Mouse (Mus musculus): Measurements from ENCODE around the gene Tmem191c. TPM values are rescaled to one million over a fixed set of nuclear protein-coding genes. Genes with fewer than 3 reads are reported as not detected.

Tmem191c gene
- polyA plus RNA-seq, 1 experiment from 2014 or later: 94.8 TPM

- no peak for ATAC-seq
- no peaks in the 10 kb centered on the region for H3K4me1 ChIP-seq (ENCODE audit: control insufficient read depth, insufficient read depth, low read length)
- H3K36me3 ChIP-seq (ENCODE audit: control insufficient read depth, insufficient read depth, low read length): peaks cover 8% of the 10 kb centered on the region
- H3K9ac ChIP-seq (ENCODE audit: low read depth, low read length): no peak within 1 kb of the TSS
- H3K27me3 ChIP-seq (ENCODE audit: control insufficient read depth, insufficient read depth, low read depth, low read length): no peaks in the 10 kb centered on the region
- no peaks in the 10 kb centered on the region for H3K9me3 ChIP-seq (replicated peaks; ENCODE audit: control insufficient read depth, low read length, poor library complexity, severe bottlenecking)
- 80% methylated on average over 2 of the region's 2 CpGs for WGBS
- H3K4me2 ChIP-seq (ENCODE audit: low read length): no peak within 1 kb of the TSS
- no peak within 1 kb of the TSS for H3K27ac ChIP-seq (ENCODE audit: low read length)
- H3K4me3 ChIP-seq (ENCODE audit: low read depth, low read length): no peak within 1 kb of the TSS
Observed at GRCm38 (mm10) chr16:17331116-17331515, 55.2 kb downstream of the Tmem191c start, which contains the start of gene Serpind1. TSS of gene Serpind1 (plus strand) at chr16:17331371.

GRCm38 (mm10) chr16:17331855-17332254, 56.0 kb downstream of the Tmem191c start:
- H3K4me1 ChIP-seq (ENCODE audit: control insufficient read depth, insufficient read depth, low read length): no peaks in the 10 kb centered on the region
- no peak for ATAC-seq
- no peak overlapping the region for H3K27ac ChIP-seq (ENCODE audit: low read length)
- no peak overlapping the region for H3K4me3 ChIP-seq (ENCODE audit: low read depth, low read length)
- WGBS: 93% methylated on average over 5 of the region's 5 CpGs
- no peak overlapping the region for H3K4me2 ChIP-seq (ENCODE audit: low read length)
- H3K36me3 ChIP-seq (ENCODE audit: control insufficient read depth, insufficient read depth, low read length): peaks cover 6% of the 10 kb centered on the region
- no peaks in the 10 kb centered on the region for H3K9me3 ChIP-seq (replicated peaks; ENCODE audit: control insufficient read depth, low read length, poor library complexity, severe bottlenecking)
- H3K9ac ChIP-seq (ENCODE audit: low read depth, low read length): no peak overlapping the region
- H3K27me3 ChIP-seq (ENCODE audit: control insufficient read depth, insufficient read depth, low read depth, low read length): no peaks in the 10 kb centered on the region

Other genes with a start within 250 kb of the Tmem191c start
- gene Ypel1, start 206.4 kb upstream of the Tmem191c start, polyA plus RNA-seq (2015; fragmentation: Nextera tagmentation; extraction: Ambion mirVana): 150 and 160 TPM in 2 replicates
- gene Ppil2, start 164.8 kb upstream of the Tmem191c start, polyA plus RNA-seq (2015; fragmentation: Nextera tagmentation; extraction: Ambion mirVana): 147 and 153 TPM in 2 replicates
- gene 2610318N02Rik, start 150.9 kb upstream of the Tmem191c start, polyA plus RNA-seq (2015; fragmentation: Nextera tagmentation; extraction: Ambion mirVana): 10.0 and 14.9 TPM in 2 replicates
- 26.3 and 26.6 TPM in 2 replicates for gene Sdf2l1, start 143.7 kb upstream of the Tmem191c start, polyA plus RNA-seq (2015; fragmentation: Nextera tagmentation; extraction: Ambion mirVana)
- gene Ydjc, start 131.5 kb upstream of the Tmem191c start, polyA plus RNA-seq (2015; fragmentation: Nextera tagmentation; extraction: Ambion mirVana): 42.0 and 51.3 TPM in 2 replicates
- gene Ccdc116, start 128.8 kb upstream of the Tmem191c start, polyA plus RNA-seq (2015; fragmentation: Nextera tagmentation; extraction: Ambion mirVana): 3.3 and 4.4 TPM in 2 replicates
- gene Ube2l3, start 73.4 kb upstream of the Tmem191c start, polyA plus RNA-seq (2015; fragmentation: Nextera tagmentation; extraction: Ambion mirVana): 264 and 291 TPM in 2 replicates
- gene Rimbp3, start 67.5 kb upstream of the Tmem191c start, polyA plus RNA-seq (2015; fragmentation: Nextera tagmentation; extraction: Ambion mirVana): 2.3 and 2.7 TPM in 2 replicates
- gene Hic2, start 42.5 kb upstream of the Tmem191c start, polyA plus RNA-seq (2015; fragmentation: Nextera tagmentation; extraction: Ambion mirVana): 7.6 and 9.5 TPM in 2 replicates
- 2.8 and 3.7 TPM in 2 replicates for gene Serpind1, start 55.3 kb downstream of the Tmem191c start, polyA plus RNA-seq (2015; fragmentation: Nextera tagmentation; extraction: Ambion mirVana)
- 26.0 and 30.9 TPM in 2 replicates for gene Snap29, start 129.9 kb downstream of the Tmem191c start, polyA plus RNA-seq (2015; fragmentation: Nextera tagmentation; extraction: Ambion mirVana)
- gene Pi4ka, start 130.2 kb downstream of the Tmem191c start, polyA plus RNA-seq (2015; fragmentation: Nextera tagmentation; extraction: Ambion mirVana): 73.7 and 74.8 TPM in 2 replicates
- 72.4 and 88.8 TPM in 2 replicates for gene Crkl, start 175.9 kb downstream of the Tmem191c start, polyA plus RNA-seq (2015; fragmentation: Nextera tagmentation; extraction: Ambion mirVana)
- 13.6 and 22.2 TPM in 2 replicates for gene Aifm3, start 213.5 kb downstream of the Tmem191c start, polyA plus RNA-seq (2015; fragmentation: Nextera tagmentation; extraction: Ambion mirVana)
- 145 and 151 TPM in 2 replicates for gene Lztr1, start 232.6 kb downstream of the Tmem191c start, polyA plus RNA-seq (2015; fragmentation: Nextera tagmentation; extraction: Ambion mirVana)